Mouse (Mus musculus): Measurements from ENCODE around the gene Gse1. TPM values are rescaled to one million over a fixed set of nuclear protein-coding genes. Genes with fewer than 3 reads are reported as not detected.

Gse1 gene
- polyA plus RNA-seq, 1 experiment = 14.8 TPM

DNA sequence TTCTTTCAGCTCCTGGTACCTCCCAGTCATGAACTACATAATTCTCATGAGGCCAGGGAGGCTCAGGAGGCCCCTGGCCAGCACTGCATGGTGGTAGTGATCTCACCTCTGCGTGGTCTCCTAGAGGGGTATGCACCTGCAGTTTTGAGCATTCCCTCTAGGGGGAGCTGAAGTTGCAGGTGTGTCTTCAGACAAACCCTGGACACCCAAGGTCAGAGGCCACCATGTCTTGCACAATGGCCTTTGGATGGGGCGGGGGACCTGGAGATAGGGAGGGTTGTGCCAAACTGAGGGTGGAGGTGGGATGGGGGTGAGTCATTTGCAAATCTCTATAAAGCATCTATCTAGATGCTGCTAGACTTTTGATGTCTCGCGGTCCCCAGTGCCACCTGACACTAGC lies 87.4 kb downstream of the Gse1 start:
- H3K27me3 ChIP-seq (replicated peaks; ENCODE audit: control insufficient read depth, insufficient read depth, low read length) = no peaks in the 10 kb centered on the region
- peak; percentile 33 for DNase-seq
- no peak overlapping the region for H3K27ac ChIP-seq (ENCODE audit: insufficient read depth, low read depth, low read length)
- no peaks in the 10 kb centered on the region for H3K4me1 ChIP-seq (ENCODE audit: control insufficient read depth, insufficient read depth, low read length)
- WGBS = 91% methylated on average over 4 of the region's 4 CpGs
- no peak overlapping the region for H3K4me3 ChIP-seq (ENCODE audit: insufficient read depth, low read depth, low read length)
- no peaks in the 10 kb centered on the region for H3K36me3 ChIP-seq (ENCODE audit: control insufficient read depth, insufficient read depth, low read length)
- TF ChIP-seq POLR2A (IDR thresholded peaks at IDR 0.05; ENCODE audit: low read depth, low read length) = no peak
- peak; percentile 51 for TF ChIP-seq CTCF (conservative IDR thresholded peaks at IDR 0.05; ENCODE audit: insufficient read depth, insufficient read length, low read depth, low read length)

GRCm38 (mm10) chr8:120316707-120317106 lies 88.5 kb downstream of the Gse1 start:
- H3K27me3 ChIP-seq (replicated peaks; ENCODE audit: control insufficient read depth, insufficient read depth, low read length) = no peaks in the 10 kb centered on the region
- H3K4me3 ChIP-seq (ENCODE audit: insufficient read depth, low read depth, low read length) = no peak overlapping the region
- TF ChIP-seq CTCF (conservative IDR thresholded peaks at IDR 0.05; ENCODE audit: insufficient read depth, insufficient read length, low read depth, low read length) (no peak), POLR2A (IDR thresholded peaks at IDR 0.05; ENCODE audit: low read depth, low read length) (no peak)
- DNase-seq = no peak
- no peaks in the 10 kb centered on the region for H3K4me1 ChIP-seq (ENCODE audit: control insufficient read depth, insufficient read depth, low read length)
- 85% methylated on average over 7 of the region's 7 CpGs for WGBS
- H3K36me3 ChIP-seq (ENCODE audit: control insufficient read depth, insufficient read depth, low read length) = no peaks in the 10 kb centered on the region
- H3K27ac ChIP-seq (ENCODE audit: insufficient read depth, low read depth, low read length) = no peak overlapping the region

- Histone ChIP-seq H3K27ac (ENCODE audit: insufficient read depth, low read depth, low read length) (no peak overlapping the region), H3K36me3 (ENCODE audit: control insufficient read depth, insufficient read depth, low read length) (no peaks in the 10 kb centered on the region), H3K27me3 (replicated peaks; ENCODE audit: control insufficient read depth, insufficient read depth, low read length) (no peaks in the 10 kb centered on the region), H3K4me1 (ENCODE audit: control insufficient read depth, insufficient read depth, low read length) (no peaks in the 10 kb centered on the region), H3K4me3 (ENCODE audit: insufficient read depth, low read depth, low read length) (no peak overlapping the region)
- no peak for TF ChIP-seq POLR2A (IDR thresholded peaks at IDR 0.05; ENCODE audit: low read depth, low read length)
- DNase-seq = no peak
- WGBS = 91% methylated on average over 21 of the region's 21 CpGs
Observed at GRCm38 (mm10) chr8:120317118-120317824, 89.0 kb downstream of the Gse1 start.

DNA sequence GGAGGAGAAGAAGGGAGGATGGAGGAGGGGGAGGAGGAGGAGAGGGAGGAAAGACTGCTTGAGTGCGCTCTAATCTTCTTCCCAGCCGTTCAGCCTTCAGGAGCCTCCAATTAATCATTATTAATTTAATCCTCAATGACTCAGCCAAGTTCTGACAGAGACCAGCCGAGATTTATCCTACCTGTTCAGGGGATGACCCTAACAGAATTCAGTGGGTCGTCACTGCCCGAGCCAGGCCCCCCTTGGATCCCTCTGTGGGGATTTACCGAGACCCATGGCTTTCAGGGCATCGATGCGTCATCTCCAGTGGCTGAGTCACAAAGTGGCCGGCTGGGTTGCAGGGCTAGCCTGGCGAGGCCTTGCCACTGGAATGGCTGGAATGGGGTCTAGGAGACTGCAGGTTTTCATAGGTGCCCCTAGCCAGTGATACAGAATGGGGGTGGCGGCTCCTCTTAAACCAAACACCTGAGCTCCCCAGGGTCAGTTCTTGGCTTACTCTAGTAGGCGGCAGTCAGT lies 90.3 kb downstream of the Gse1 start:
- DNase-seq = no peak
- no peak for TF ChIP-seq CTCF (conservative IDR thresholded peaks at IDR 0.05; ENCODE audit: insufficient read depth, insufficient read length, low read depth, low read length)
- TF ChIP-seq POLR2A (IDR thresholded peaks at IDR 0.05; ENCODE audit: low read depth, low read length) = no peak
- no peaks in the 10 kb centered on the region; the same call in 1 of the 2 replicates for H3K4me1 ChIP-seq (ENCODE audit: control insufficient read depth, insufficient read depth, low read length)
- no peak overlapping the region for H3K4me3 ChIP-seq (ENCODE audit: insufficient read depth, low read depth, low read length)
- H3K27me3 ChIP-seq (replicated peaks; ENCODE audit: control insufficient read depth, insufficient read depth, low read length) = no peaks in the 10 kb centered on the region
- no peaks in the 10 kb centered on the region for H3K36me3 ChIP-seq (ENCODE audit: control insufficient read depth, insufficient read depth, low read length)
- 75% methylated on average over 12 of the region's 12 CpGs for WGBS
- H3K27ac ChIP-seq (ENCODE audit: insufficient read depth, low read depth, low read length) = no peak overlapping the region

- no peaks in the 10 kb centered on the region for H3K27me3 ChIP-seq (replicated peaks; ENCODE audit: control insufficient read depth, insufficient read depth, low read length)
- DNase-seq = peak; percentile 72
- no peak overlapping the region for H3K4me3 ChIP-seq (ENCODE audit: insufficient read depth, low read depth, low read length)
- no peak for TF ChIP-seq POLR2A (IDR thresholded peaks at IDR 0.05; ENCODE audit: low read depth, low read length)
- peak; percentile 100 for TF ChIP-seq CTCF (conservative IDR thresholded peaks at IDR 0.05; ENCODE audit: insufficient read depth, insufficient read length, low read depth, low read length)
- no peak overlapping the region for H3K27ac ChIP-seq (ENCODE audit: insufficient read depth, low read depth, low read length)
- no peaks in the 10 kb centered on the region for H3K36me3 ChIP-seq (ENCODE audit: control insufficient read depth, insufficient read depth, low read length)
- H3K4me1 ChIP-seq (ENCODE audit: control insufficient read depth, insufficient read depth, low read length) = peaks cover 4% of the 10 kb centered on the region; the same call in 1 of the 2 replicates
- 17% methylated on average over 7 of the region's 7 CpGs for WGBS
Observed at GRCm38 (mm10) chr8:120319449-120319848, 91.2 kb downstream of the Gse1 start.

- Histone ChIP-seq H3K36me3 (ENCODE audit: control insufficient read depth, insufficient read depth, low read length) (no peaks in the 10 kb centered on the region), H3K27me3 (replicated peaks; ENCODE audit: control insufficient read depth, insufficient read depth, low read length) (no peaks in the 10 kb centered on the region), H3K4me3 (ENCODE audit: insufficient read depth, low read depth, low read length) (no peak overlapping the region), H3K27ac (ENCODE audit: insufficient read depth, low read depth, low read length) (no peak overlapping the region), H3K4me1 (ENCODE audit: control insufficient read depth, insufficient read depth, low read length) (peaks cover 4% of the 10 kb centered on the region; the same call in 1 of the 2 replicates)
- TF ChIP-seq POLR2A (IDR thresholded peaks at IDR 0.05; ENCODE audit: low read depth, low read length) (no peak), CTCF (conservative IDR thresholded peaks at IDR 0.05; ENCODE audit: insufficient read depth, insufficient read length, low read depth, low read length) (no peak)
- DNase-seq = no peak
- 83% methylated on average over 5 of the region's 5 CpGs for WGBS
Observed at GRCm38 (mm10) chr8:120320146-120320545, 91.9 kb downstream of the Gse1 start.

DNA sequence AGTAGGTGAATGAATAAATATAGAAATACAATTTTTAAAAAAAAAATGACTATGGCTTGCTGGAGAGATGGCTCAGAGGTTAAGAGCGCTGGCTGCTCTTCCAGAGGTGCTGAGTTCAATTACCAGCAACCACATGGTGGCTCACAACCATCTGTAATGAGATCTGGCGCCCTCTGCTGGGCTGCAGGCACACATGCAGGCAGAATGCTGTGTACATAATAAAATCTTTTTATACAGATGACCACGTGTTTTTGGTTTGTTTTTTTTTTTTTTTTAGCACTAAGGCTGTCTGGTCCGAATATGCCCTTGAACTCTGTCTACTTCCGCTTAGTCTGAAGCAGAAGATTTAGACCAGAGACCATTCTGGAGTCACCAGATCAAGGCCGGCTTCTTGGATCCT lies 93.5 kb downstream of the Gse1 start:
- Histone ChIP-seq H3K36me3 (ENCODE audit: control insufficient read depth, insufficient read depth, low read length) (no peaks in the 10 kb centered on the region), H3K4me1 (ENCODE audit: control insufficient read depth, insufficient read depth, low read length) (peaks cover 4% of the 10 kb centered on the region; the same call in 1 of the 2 replicates), H3K27me3 (replicated peaks; ENCODE audit: control insufficient read depth, insufficient read depth, low read length) (no peaks in the 10 kb centered on the region), H3K27ac (ENCODE audit: insufficient read depth, low read depth, low read length) (no peak overlapping the region), H3K4me3 (ENCODE audit: insufficient read depth, low read depth, low read length) (no peak overlapping the region)
- peak; percentile 64 for TF ChIP-seq CTCF (conservative IDR thresholded peaks at IDR 0.05; ENCODE audit: insufficient read depth, insufficient read length, low read depth, low read length)
- no peak for TF ChIP-seq POLR2A (IDR thresholded peaks at IDR 0.05; ENCODE audit: low read depth, low read length)
- DNase-seq = no peak
- WGBS = 63% methylated on average over 6 of the region's 6 CpGs

All from kidney, adult 2 months (tissue).